Mouse (Mus musculus) neural tube, embryonic 14.5 days (tissue): ENCODE data around the gene Pidd1. TPM values are rescaled to one million over a fixed set of nuclear protein-coding genes. Genes with fewer than 3 reads are reported as not detected.
A peak's percentile ranks its signal among the peaks of the same experiment; 100 is the strongest.

Experiments
- ATAC-seq: fragments of 200-750 bp; cut with Nextera tagmentation; 2 replicates; pipeline ENCODE4 v1.8.0; 2017; ENCODE audit warnings: low read depth, mild to moderate bottlenecking, moderate TSS enrichment, moderate library complexity
- H3K27ac ChIP-seq: fragments of 300-500 bp; sonication (generic); 2 replicates; pipeline ENCODE4 v1.5.1; 2014; ENCODE audit warnings: low read depth, mild to moderate bottlenecking, control low read depth, low read length, moderate library complexity, mixed read lengths
- H3K27me3 ChIP-seq: fragments of 300-500 bp; sonication (generic); 2 replicates; pipeline ENCODE4 v1.6.1; 2014; ENCODE audit warnings: low read length; ENCODE audit not compliant: control insufficient read depth, insufficient read depth
- H3K36me3 ChIP-seq: fragments of 300-500 bp; sonication (generic); 2 replicates; pipeline ENCODE4 v1.6.1; 2014; ENCODE audit warnings: low read length, mixed read lengths; ENCODE audit not compliant: control insufficient read depth, insufficient read depth
- H3K4me1 ChIP-seq: fragments of 300-500 bp; sonication (generic); 2 replicates; pipeline ENCODE4 v1.6.1; 2014; ENCODE audit warnings: low read length; ENCODE audit not compliant: control insufficient read depth, insufficient read depth
- H3K4me2 ChIP-seq: fragments of 300-500 bp; sonication (generic); 2 replicates; pipeline ENCODE4 v1.6.1; 2014; ENCODE audit warnings: mild to moderate bottlenecking, low read depth, low read length, control low read depth
- H3K4me3 ChIP-seq: fragments of 300-500 bp; sonication (generic); 2 replicates; pipeline ENCODE4 v1.5.1; 2014; ENCODE audit warnings: low read depth, low read length, control low read depth, mixed read lengths
- H3K9ac ChIP-seq: fragments of 300-500 bp; sonication (generic); replicated peaks from 2 replicates; pipeline ENCODE4 v1.6.1; 2014; ENCODE audit warnings: low read depth, mild to moderate bottlenecking, control low read depth, low read length, mixed read lengths
- H3K9me3 ChIP-seq: fragments of 300-500 bp; sonication (generic); 2 replicates; pipeline ENCODE4 v1.6.1; 2016; ENCODE audit warnings: low read length; ENCODE audit not compliant: control insufficient read depth
- WGBS: fragments of 180-500 bp; shearing (Covaris S2); extraction: QIAGEN DNeasy Blood & Tissue Kit; methylation state at CpG from one replicate; pipeline ENCODE4 v1.1.7; 2014; 5-methylcytosine and 5-hydroxymethylcytosine counted together
- polyA plus RNA-seq: library from polyadenylated mRNA; unstranded; fragments of >200 nt; fragmentation: Nextera tagmentation; extraction: Ambion mirVana; gene quantifications from 2 replicates; pipeline ENCODE4 v1.2.1, GENCODE M21; 2014

Pidd1 gene
- polyA plus RNA-seq, 1 experiment from 2014 or later, result 2.5 TPM

- Histone ChIP-seq H3K9ac (no peak overlapping the region), H3K27ac (no peak overlapping the region), H3K4me2 (no peak overlapping the region), H3K27me3 (no peaks in the 10 kb centered on the region), H3K9me3 (no peaks in the 10 kb centered on the region), H3K4me3 (no peak overlapping the region), H3K4me1 (peaks cover 25% of the 10 kb centered on the region), H3K36me3 (peaks cover 26% of the 10 kb centered on the region)
- 92% methylated on average over 9 of the region's 9 CpGs for WGBS
- no peak for ATAC-seq
These were observed 13.1 kb downstream of the Pidd1 start for GRCm38 (mm10) chr7:141430585-141431240.

- H3K27me3 ChIP-seq, result no peaks in the 10 kb centered on the region
- H3K4me2 ChIP-seq, result peak overlapping the region; percentile 88; the same call in 1 of the 2 replicates
- no peaks in the 10 kb centered on the region for H3K9me3 ChIP-seq
- 60% methylated on average over 9 of the region's 9 CpGs for WGBS
- no peak overlapping the region; the same call in 1 of the 2 replicates for H3K4me3 ChIP-seq
- peaks cover 26% of the 10 kb centered on the region for H3K36me3 ChIP-seq
- no peak overlapping the region for H3K9ac ChIP-seq
- H3K27ac ChIP-seq, result no peak overlapping the region
- no peak for ATAC-seq
- peaks cover 19% of the 10 kb centered on the region for H3K4me1 ChIP-seq
These were observed 13.8 kb downstream of the Pidd1 start for GRCm38 (mm10) chr7:141429840-141430584.

- Histone ChIP-seq H3K4me2 (peak within 1 kb of the TSS; percentile 88), H3K4me3 (peak within 1 kb of the TSS; percentile 59), H3K27ac (peak within 1 kb of the TSS; percentile 81), H3K36me3 (peaks cover 26% of the 10 kb centered on the region), H3K27me3 (no peaks in the 10 kb centered on the region), H3K9me3 (no peaks in the 10 kb centered on the region), H3K4me1 (peaks cover 14% of the 10 kb centered on the region), H3K9ac (peak within 1 kb of the TSS; percentile 86)
- ATAC-seq, result peak; percentile 76
- 2% methylated on average over 19 of the region's 19 CpGs for WGBS
These were observed 14.5 kb downstream of the Pidd1 start, which contains the start of gene Cend1 for GRCm38 (mm10) chr7:141429310-141429709. Cend1 (minus strand) TSS chr7:141429491.

GRCm38 (mm10) chr7:141428701-141429100 is 15.1 kb downstream of the Pidd1 start:
- Histone ChIP-seq H3K9ac (peak overlapping the region; percentile 86), H3K9me3 (no peaks in the 10 kb centered on the region), H3K27ac (peak overlapping the region; percentile 81), H3K4me3 (peak overlapping the region; percentile 59), H3K4me1 (peaks cover 10% of the 10 kb centered on the region), H3K36me3 (peaks cover 26% of the 10 kb centered on the region), H3K27me3 (no peaks in the 10 kb centered on the region), H3K4me2 (peak overlapping the region; percentile 88)
- ATAC-seq, result peak; percentile 0; the same call in 1 of the 2 replicates
- 54% methylated on average over 5 of the region's 5 CpGs for WGBS

GRCm38 (mm10) chr7:141426948-141427730 is 16.7 kb downstream of the Pidd1 start:
- Histone ChIP-seq H3K27ac (no peak overlapping the region), H3K4me1 (peaks cover 6% of the 10 kb centered on the region), H3K27me3 (no peaks in the 10 kb centered on the region), H3K9me3 (no peaks in the 10 kb centered on the region), H3K36me3 (peaks cover 22% of the 10 kb centered on the region), H3K4me2 (no peak overlapping the region), H3K9ac (no peak overlapping the region), H3K4me3 (no peak overlapping the region)
- 86% methylated on average over 12 of the region's 12 CpGs for WGBS
- no peak for ATAC-seq

- no peaks in the 10 kb centered on the region for H3K27me3 ChIP-seq
- peaks cover 5% of the 10 kb centered on the region for H3K4me1 ChIP-seq
- 0 out of 2 replicates have a peak, but pooled peaks cover 3% of the 10 kb centered on the region for H3K36me3 ChIP-seq
- no peak overlapping the region for H3K27ac ChIP-seq
- H3K9ac ChIP-seq, result no peak overlapping the region
- 80% methylated on average over 4 of the region's 4 CpGs for WGBS
- H3K4me2 ChIP-seq, result no peak overlapping the region
- no peak for ATAC-seq
- no peaks in the 10 kb centered on the region for H3K9me3 ChIP-seq
- H3K4me3 ChIP-seq, result no peak overlapping the region
These were observed 20.0 kb downstream of the Pidd1 start for GRCm38 (mm10) chr7:141423811-141424210.

- H3K27me3 ChIP-seq, result no peaks in the 10 kb centered on the region
- H3K9ac ChIP-seq, result no peak overlapping the region
- no peak overlapping the region for H3K27ac ChIP-seq
- no peak overlapping the region for H3K4me2 ChIP-seq
- no peaks in the 10 kb centered on the region for H3K9me3 ChIP-seq
- ATAC-seq, result no peak
- H3K4me1 ChIP-seq, result no peaks in the 10 kb centered on the region
- H3K36me3 ChIP-seq, result no peaks in the 10 kb centered on the region
- 88% methylated on average over 9 of the region's 9 CpGs for WGBS
- no peak overlapping the region for H3K4me3 ChIP-seq
These were observed 23.7 kb downstream of the Pidd1 start for GRCm38 (mm10) chr7:141420030-141420702.

GRCm38 (mm10) chr7:141418970-141419369 is 24.9 kb downstream of the Pidd1 start:
- Histone ChIP-seq H3K4me1 (peaks cover 3% of the 10 kb centered on the region; the same call in 1 of the 2 replicates), H3K27me3 (no peaks in the 10 kb centered on the region), H3K36me3 (no peaks in the 10 kb centered on the region), H3K9ac (no peak overlapping the region), H3K4me3 (no peak overlapping the region), H3K4me2 (no peak overlapping the region), H3K9me3 (no peaks in the 10 kb centered on the region), H3K27ac (peak overlapping the region; percentile 6; the same call in 1 of the 2 replicates)
- WGBS, result 43% methylated on average over 7 of the region's 7 CpGs
- ATAC-seq, result no peak
